Mouse (Mus musculus) brown adipose tissue, adult 24 weeks (tissue): Measurements from ENCODE around the gene Nob1. TPM values are rescaled to one million over a fixed set of nuclear protein-coding genes. Genes with fewer than 3 reads are reported as not detected.
A peak's percentile ranks its signal among the peaks of the same experiment; 100 is the strongest.

Source experiments
- H3K27ac ChIP-seq: fragments of 200-500 bp; replicated peaks from 2 replicates; pipeline ENCODE4 v1.5.1; 2012; ENCODE audit warnings: low read depth, mild to moderate bottlenecking, low read length
- H3K4me1 ChIP-seq: fragments of 200-500 bp; 2 replicates; pipeline ENCODE4 v1.6.1; 2012; ENCODE audit warnings: low read length, mixed read lengths; ENCODE audit not compliant: control insufficient read depth, insufficient read depth, insufficient read length
- H3K4me3 ChIP-seq: fragments of 200-500 bp; 2 replicates; pipeline ENCODE4 v1.5.1; 2012; ENCODE audit warnings: low read depth, mild to moderate bottlenecking, low read length, moderate library complexity; ENCODE audit not compliant: insufficient read depth
- polyA plus RNA-seq: library from polyadenylated mRNA; stranded (reverse); fragments of >200 nt; gene quantifications from 2 replicates; pipeline ENCODE4 v1.2.4, GENCODE M21; 2012; ENCODE audit not compliant: missing spikeins, insufficient read depth, insufficient read length

Gene Nob1
- polyA plus RNA-seq, 1 experiment, result 11.1 TPM

- H3K4me3 ChIP-seq, result no peak overlapping the region
- H3K4me1 ChIP-seq, result no peaks in the 10 kb centered on the region
Measured at GRCm38 (mm10) chr8:107411391-107411790, 13.5 kb downstream of the Nob1 start.

GRCm38 (mm10) chr8:107405935-107406334, 18.9 kb downstream of the Nob1 start:
- Histone ChIP-seq H3K27ac (no peak overlapping the region), H3K4me1 (no peaks in the 10 kb centered on the region), H3K4me3 (no peak overlapping the region)

More at GRCm38 (mm10) chr8:107411391-107411790, 13.5 kb downstream of the Nob1 start:
- no peak overlapping the region for H3K27ac ChIP-seq

GRCm38 (mm10) chr8:107404057-107404456, 20.8 kb downstream of the Nob1 start:
- no peak overlapping the region for H3K27ac ChIP-seq
- H3K4me3 ChIP-seq, result no peak overlapping the region
- no peaks in the 10 kb centered on the region for H3K4me1 ChIP-seq

GRCm38 (mm10) chr8:107403038-107403781, 21.6 kb downstream of the Nob1 start, which contains the start of gene Nqo1:
TSS of gene Nqo1 (minus strand) at chr8:107403206.
- Histone ChIP-seq H3K4me3 (peak within 1 kb of the TSS; percentile 46), H3K27ac (peak within 1 kb of the TSS; percentile 24; the same call in 1 of the 2 replicates), H3K4me1 (no peaks in the 10 kb centered on the region)

- H3K4me1 ChIP-seq, result no peaks in the 10 kb centered on the region
- no peak overlapping the region for H3K27ac ChIP-seq
- H3K4me3 ChIP-seq, result no peak overlapping the region
Measured at GRCm38 (mm10) chr8:107401866-107402265, 23.0 kb downstream of the Nob1 start.

GRCm38 (mm10) chr8:107399495-107399894, 25.4 kb downstream of the Nob1 start:
- Histone ChIP-seq H3K27ac (no peak overlapping the region), H3K4me1 (no peaks in the 10 kb centered on the region), H3K4me3 (no peak overlapping the region)

DNA sequence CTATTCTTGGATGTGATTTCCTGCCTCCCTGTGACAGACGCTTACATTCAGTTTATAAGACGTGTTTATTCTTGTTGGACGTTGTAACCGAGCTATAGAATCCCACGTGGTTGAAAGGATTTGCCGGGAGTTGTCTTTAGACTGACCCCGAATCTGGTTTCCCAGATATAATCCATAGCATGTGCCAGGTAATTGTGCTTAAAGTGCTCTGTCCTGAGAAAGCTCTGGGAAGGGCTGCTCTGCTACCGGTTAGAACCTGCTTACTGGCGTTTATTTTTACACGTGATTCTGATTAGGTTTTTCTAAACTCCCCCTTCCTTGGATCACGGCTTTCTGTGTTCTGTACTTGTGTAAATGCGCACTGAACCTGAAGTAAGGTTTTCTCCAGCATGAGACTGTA, 27.2 kb downstream of the Nob1 start:
- Histone ChIP-seq H3K27ac (no peak overlapping the region), H3K4me1 (no peaks in the 10 kb centered on the region), H3K4me3 (no peak overlapping the region)

- no peak overlapping the region for H3K27ac ChIP-seq
- H3K4me3 ChIP-seq, result no peak overlapping the region
- H3K4me1 ChIP-seq, result no peaks in the 10 kb centered on the region
Measured at GRCm38 (mm10) chr8:107396106-107396670, 28.7 kb downstream of the Nob1 start.

DNA sequence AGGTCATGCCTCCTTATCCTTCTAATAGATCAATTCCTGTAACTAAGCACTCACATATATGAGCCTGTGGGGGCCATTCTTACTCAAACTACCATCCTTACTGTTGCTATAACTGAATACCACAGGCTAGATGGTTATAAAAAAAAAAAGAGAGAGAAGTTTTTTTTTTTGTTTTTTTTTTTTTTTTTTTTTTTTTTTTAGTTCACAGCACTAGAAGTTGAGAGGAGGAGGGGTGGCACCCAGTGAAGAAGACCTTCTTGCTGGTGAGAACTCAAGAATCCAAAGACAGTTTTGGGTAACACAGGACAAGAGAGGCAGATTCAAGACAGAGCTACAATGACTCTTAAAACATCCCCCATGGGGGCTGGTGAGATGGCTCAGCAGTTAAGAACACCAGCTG, 29.5 kb downstream of the Nob1 start:
- no peak overlapping the region for H3K4me3 ChIP-seq
- H3K4me1 ChIP-seq, result no peaks in the 10 kb centered on the region
- no peak overlapping the region for H3K27ac ChIP-seq

DNA sequence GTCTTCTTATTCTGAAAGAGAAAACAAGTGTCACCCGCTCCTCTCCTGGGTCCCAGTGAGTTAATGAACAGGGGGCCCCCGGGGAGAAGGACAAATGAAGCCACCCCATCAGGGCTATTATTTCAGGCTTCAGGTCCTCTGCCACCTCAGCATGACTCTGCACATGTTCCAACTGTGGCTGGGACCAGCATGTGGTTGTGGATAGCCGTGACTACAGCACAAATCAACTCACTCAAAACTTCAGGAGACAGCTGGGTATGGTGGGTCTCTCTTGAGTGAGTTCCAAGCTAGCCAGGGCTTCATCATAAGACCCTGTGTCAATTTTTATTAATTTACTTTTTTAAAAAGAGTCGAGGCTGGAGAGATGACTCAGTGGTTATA, 33.7 kb downstream of the Nob1 start:
- Histone ChIP-seq H3K27ac (no peak overlapping the region), H3K4me3 (no peak overlapping the region), H3K4me1 (no peaks in the 10 kb centered on the region)

GRCm38 (mm10) chr8:107390476-107391135, 34.2 kb downstream of the Nob1 start:
- no peak overlapping the region for H3K4me3 ChIP-seq
- H3K27ac ChIP-seq, result no peak overlapping the region
- no peaks in the 10 kb centered on the region for H3K4me1 ChIP-seq

GRCm38 (mm10) chr8:107389557-107389956, 35.3 kb downstream of the Nob1 start:
- H3K27ac ChIP-seq, result no peak overlapping the region
- H3K4me1 ChIP-seq, result no peaks in the 10 kb centered on the region
- H3K4me3 ChIP-seq, result no peak overlapping the region

- H3K4me3 ChIP-seq, result no peak overlapping the region
- H3K27ac ChIP-seq, result no peak overlapping the region
- no peaks in the 10 kb centered on the region for H3K4me1 ChIP-seq
Measured at GRCm38 (mm10) chr8:107387861-107388260, 37.0 kb downstream of the Nob1 start.

DNA sequence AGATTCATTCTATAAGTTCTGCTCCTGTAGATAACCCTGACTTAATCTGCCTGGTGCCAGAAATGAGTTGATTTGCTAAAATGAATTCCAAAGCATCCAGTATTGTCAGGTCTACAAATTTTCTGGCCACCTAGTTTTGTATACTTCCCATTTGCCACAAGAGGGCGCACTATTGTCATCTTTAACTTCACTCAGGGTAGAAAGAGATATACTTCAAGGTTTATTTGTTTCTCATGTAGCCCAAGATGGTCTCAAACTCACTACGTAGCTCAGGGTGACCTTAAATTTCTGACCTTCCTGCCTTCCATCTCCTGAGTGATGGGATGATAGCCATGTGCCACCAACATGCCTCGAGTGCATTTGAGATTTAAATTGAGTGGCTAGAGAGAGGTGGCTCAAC, 38.2 kb downstream of the Nob1 start:
- H3K27ac ChIP-seq, result no peak overlapping the region

DNA sequence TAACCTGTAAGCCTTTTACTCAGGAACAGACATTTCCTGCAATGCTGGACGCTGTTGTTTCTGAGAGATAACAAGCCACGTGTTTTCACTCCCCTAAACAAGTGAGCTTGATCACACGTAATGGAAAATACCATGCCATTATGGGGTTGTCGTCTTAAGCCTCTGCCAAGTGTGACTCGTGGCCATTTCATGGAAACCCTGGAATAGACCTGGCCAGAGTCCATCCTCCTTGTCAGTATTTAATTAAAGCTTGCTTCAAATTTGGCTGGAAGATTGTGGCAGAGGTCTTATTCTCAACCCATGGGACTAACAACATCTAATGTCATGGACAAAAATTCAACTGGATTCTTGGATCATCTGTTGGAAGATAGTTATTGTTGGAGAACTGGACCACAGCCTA, 38.7 kb downstream of the Nob1 start:
- H3K4me3 ChIP-seq, result no peak overlapping the region
- H3K27ac ChIP-seq, result no peak overlapping the region
- H3K4me1 ChIP-seq, result no peaks in the 10 kb centered on the region

More for the DNA sequence above, 38.2 kb downstream of the Nob1 start:
- H3K4me1 ChIP-seq, result no peaks in the 10 kb centered on the region
- H3K4me3 ChIP-seq, result no peak overlapping the region

DNA sequence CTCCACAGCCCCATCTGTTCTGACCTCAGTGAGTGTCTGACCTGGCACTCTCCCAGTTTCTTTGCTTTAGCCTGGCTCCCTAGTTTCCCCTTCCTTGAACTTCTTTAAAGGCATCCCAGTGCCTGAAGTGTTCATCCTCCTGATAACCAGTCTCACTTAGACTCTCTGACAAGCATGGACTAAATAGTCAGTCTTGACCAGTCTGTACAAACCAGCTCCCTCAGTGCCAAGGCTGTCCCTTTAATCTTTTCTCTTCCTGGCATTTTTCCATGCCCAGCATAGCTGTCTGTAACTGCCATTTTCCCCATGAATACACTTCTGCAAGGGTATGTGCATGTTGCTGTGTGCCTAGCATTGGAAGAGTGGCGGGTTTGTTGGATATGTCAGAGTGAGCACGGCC, 39.8 kb downstream of the Nob1 start:
- Histone ChIP-seq H3K27ac (no peak overlapping the region), H3K4me3 (no peak overlapping the region)

More for the DNA sequence above, 39.8 kb downstream of the Nob1 start:
- H3K4me1 ChIP-seq, result no peaks in the 10 kb centered on the region
